Mouse (Mus musculus): ENCODE results near the gene Pdilt. TPM values are rescaled to one million over a fixed set of nuclear protein-coding genes. Genes with fewer than 3 reads are reported as not detected.
A peak's percentile ranks its signal among the peaks of the same experiment; 100 is the strongest.

Pdilt gene
- polyA plus RNA-seq, 1 experiment, result not detected

DNA sequence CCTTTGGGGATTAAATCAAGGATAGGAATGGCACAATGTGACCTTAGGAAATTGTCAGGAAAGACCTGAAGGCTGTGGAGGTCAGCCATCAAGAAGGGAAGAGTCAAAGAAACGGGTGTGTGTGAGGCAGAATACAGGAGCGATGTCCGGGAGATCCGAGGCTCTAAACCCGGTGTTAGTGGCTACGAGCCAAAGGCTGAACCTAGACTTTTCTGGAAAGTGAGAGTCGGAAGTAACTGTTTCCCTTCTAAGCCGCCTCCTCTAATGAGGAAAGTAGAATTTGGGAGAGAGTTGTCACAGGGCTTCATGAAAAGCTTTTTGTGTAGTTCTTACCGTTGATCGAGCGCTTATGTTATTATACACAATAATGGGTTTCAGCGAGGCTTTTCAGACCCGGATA is 3.2 kb upstream of the Pdilt start:
- no peak for TF ChIP-seq CTCF (IDR thresholded peaks at IDR 0.05; ENCODE audit: extremely low read depth, insufficient read depth, insufficient read length, insufficient replicate concordance)
- TF ChIP-seq POLR2A (IDR thresholded peaks at IDR 0.05; ENCODE audit: low read depth, low read length), result no peak
- 89% methylated on average over 13 of the region's 13 CpGs for WGBS
- Histone ChIP-seq H3K27ac (ENCODE audit: insufficient read depth, low read length) (no peak overlapping the region), H3K4me1 (ENCODE audit: control insufficient read depth, insufficient read depth, insufficient read length) (no peaks in the 10 kb centered on the region), H3K4me3 (ENCODE audit: extremely low read depth, insufficient read depth, insufficient read length) (no peak overlapping the region), H3K27me3 (ENCODE audit: control insufficient read depth, insufficient read depth, low read length) (no peaks in the 10 kb centered on the region), H3K36me3 (ENCODE audit: control insufficient read depth, insufficient read depth, low read length) (no peaks in the 10 kb centered on the region)
- DNase-seq (ENCODE audit: low read depth in 1 of 2, low spot score in 2 of 2), result no peak

DNA sequence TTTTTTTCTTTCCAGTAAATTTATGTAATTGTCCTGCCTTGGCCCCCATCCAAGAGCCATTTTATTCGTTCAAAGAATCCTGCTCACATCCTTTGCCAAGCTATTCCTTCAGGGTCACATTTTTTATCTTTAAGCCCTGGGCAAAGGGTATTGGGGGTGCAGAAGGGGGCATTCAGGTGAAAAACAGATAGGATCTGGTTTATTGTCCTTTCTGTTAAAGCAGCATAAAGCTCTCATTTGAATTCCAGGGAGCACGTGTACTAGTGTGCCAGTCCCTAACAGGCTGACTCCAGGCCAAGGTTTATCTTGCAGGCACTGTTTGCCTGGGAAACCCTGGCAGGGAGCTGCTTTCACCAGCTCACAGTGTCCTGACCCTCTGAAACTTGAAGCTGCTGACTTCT is 2.6 kb upstream of the Pdilt start:
- no peak for DNase-seq (ENCODE audit: low read depth in 1 of 2, low spot score in 2 of 2)
- Histone ChIP-seq H3K4me1 (ENCODE audit: control insufficient read depth, insufficient read depth, insufficient read length) (no peaks in the 10 kb centered on the region), H3K36me3 (ENCODE audit: control insufficient read depth, insufficient read depth, low read length) (no peaks in the 10 kb centered on the region), H3K27me3 (ENCODE audit: control insufficient read depth, insufficient read depth, low read length) (no peaks in the 10 kb centered on the region), H3K27ac (ENCODE audit: insufficient read depth, low read length) (no peak overlapping the region), H3K4me3 (ENCODE audit: extremely low read depth, insufficient read depth, insufficient read length) (no peak overlapping the region)
- TF ChIP-seq CTCF (IDR thresholded peaks at IDR 0.05; ENCODE audit: extremely low read depth, insufficient read depth, insufficient read length, insufficient replicate concordance) (no peak), POLR2A (IDR thresholded peaks at IDR 0.05; ENCODE audit: low read depth, low read length) (no peak)
- 71% methylated on average over 2 of the region's 2 CpGs for WGBS

DNA sequence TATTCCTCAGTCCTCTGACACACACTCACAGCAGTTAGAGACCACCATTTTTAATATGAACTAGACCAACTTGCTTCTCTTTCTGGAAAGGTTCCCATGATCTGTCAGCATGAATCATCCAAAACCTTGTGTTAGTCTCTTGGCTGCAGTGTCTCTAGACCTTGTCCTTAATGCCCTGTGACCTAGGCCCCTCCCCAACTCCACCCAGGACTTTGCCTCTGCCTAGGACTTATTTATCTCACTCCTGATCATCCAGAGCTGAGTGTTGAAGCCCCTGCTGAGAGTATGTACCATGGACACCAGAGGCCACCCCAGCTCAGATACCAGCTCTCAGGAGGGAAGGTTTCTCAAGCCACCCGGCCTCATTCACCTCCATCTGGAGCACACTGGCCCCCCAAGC is 904 bp downstream of the Pdilt start:
- H3K36me3 ChIP-seq (ENCODE audit: control insufficient read depth, insufficient read depth, low read length), result no peaks in the 10 kb centered on the region
- H3K27ac ChIP-seq (ENCODE audit: insufficient read depth, low read length), result no peak overlapping the region
- H3K27me3 ChIP-seq (ENCODE audit: control insufficient read depth, insufficient read depth, low read length), result no peaks in the 10 kb centered on the region
- DNase-seq (ENCODE audit: low read depth in 1 of 2, low spot score in 2 of 2), result no peak
- no peak overlapping the region for H3K4me3 ChIP-seq (ENCODE audit: extremely low read depth, insufficient read depth, insufficient read length)
- TF ChIP-seq POLR2A (IDR thresholded peaks at IDR 0.05; ENCODE audit: low read depth, low read length), result no peak
- TF ChIP-seq CTCF (IDR thresholded peaks at IDR 0.05; ENCODE audit: extremely low read depth, insufficient read depth, insufficient read length, insufficient replicate concordance), result no peak
- WGBS, result 80% methylated on average over 1 of the region's 1 CpGs
- no peaks in the 10 kb centered on the region for H3K4me1 ChIP-seq (ENCODE audit: control insufficient read depth, insufficient read depth, insufficient read length)

DNA sequence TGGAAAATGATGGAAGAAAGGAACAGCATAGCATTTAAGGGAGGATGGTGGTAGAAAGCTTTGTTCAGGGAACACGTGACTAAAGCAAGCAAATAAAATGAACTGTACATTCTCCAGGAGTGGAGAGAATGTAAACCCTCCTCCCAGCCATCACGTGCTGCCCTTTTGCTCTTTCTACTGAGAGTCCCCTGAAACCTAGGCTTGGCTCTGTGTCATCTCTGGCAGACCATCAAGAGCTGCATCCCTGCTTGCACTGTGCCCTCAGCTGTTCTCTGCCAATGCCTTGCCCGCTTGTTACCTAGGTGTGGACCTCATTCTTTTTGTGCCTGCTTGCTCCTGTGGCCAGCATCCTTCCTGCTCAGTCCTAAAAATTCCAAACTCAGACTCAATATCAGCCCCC is 1.5 kb downstream of the Pdilt start:
- Histone ChIP-seq H3K4me3 (ENCODE audit: extremely low read depth, insufficient read depth, insufficient read length) (no peak overlapping the region), H3K27ac (ENCODE audit: insufficient read depth, low read length) (no peak overlapping the region), H3K4me1 (ENCODE audit: control insufficient read depth, insufficient read depth, insufficient read length) (no peaks in the 10 kb centered on the region), H3K36me3 (ENCODE audit: control insufficient read depth, insufficient read depth, low read length) (no peaks in the 10 kb centered on the region), H3K27me3 (ENCODE audit: control insufficient read depth, insufficient read depth, low read length) (no peaks in the 10 kb centered on the region)
- TF ChIP-seq POLR2A (IDR thresholded peaks at IDR 0.05; ENCODE audit: low read depth, low read length) (no peak), CTCF (IDR thresholded peaks at IDR 0.05; ENCODE audit: extremely low read depth, insufficient read depth, insufficient read length, insufficient replicate concordance) (no peak)
- no peak for DNase-seq (ENCODE audit: low read depth in 1 of 2, low spot score in 2 of 2)
- WGBS, result 83% methylated on average over 3 of the region's 3 CpGs

DNA sequence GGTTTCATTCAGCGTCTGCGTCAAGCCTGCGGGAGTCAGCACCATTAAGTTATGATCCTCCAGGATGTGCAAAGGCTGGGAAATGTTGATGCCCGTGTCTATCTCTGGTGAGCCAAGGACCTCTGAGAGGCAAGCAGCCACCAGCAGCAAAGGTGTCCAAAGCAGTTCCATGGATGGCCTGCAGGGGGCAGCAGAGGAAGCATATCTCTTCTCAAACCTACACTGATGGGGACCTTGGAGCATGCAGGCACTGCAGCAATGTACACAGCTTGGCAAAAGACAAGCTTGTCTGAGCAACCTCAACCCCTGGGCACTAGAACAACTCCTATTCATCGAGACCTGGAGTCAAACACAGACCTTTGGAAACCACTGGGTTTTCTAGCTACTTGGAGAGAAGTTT is 3.6 kb downstream of the Pdilt start:
- WGBS, result 57% methylated on average over 5 of the region's 5 CpGs
- Histone ChIP-seq H3K4me3 (ENCODE audit: extremely low read depth, insufficient read depth, insufficient read length) (no peak overlapping the region), H3K4me1 (ENCODE audit: control insufficient read depth, insufficient read depth, insufficient read length) (no peaks in the 10 kb centered on the region), H3K27me3 (ENCODE audit: control insufficient read depth, insufficient read depth, low read length) (no peaks in the 10 kb centered on the region), H3K36me3 (ENCODE audit: control insufficient read depth, insufficient read depth, low read length) (no peaks in the 10 kb centered on the region), H3K27ac (ENCODE audit: insufficient read depth, low read length) (no peak overlapping the region)
- DNase-seq (ENCODE audit: low read depth in 1 of 2, low spot score in 2 of 2), result peak in 1 of 2 experiments; percentile 12
- no peak for TF ChIP-seq POLR2A (IDR thresholded peaks at IDR 0.05; ENCODE audit: low read depth, low read length)
- peak; percentile 16; the same call in 1 of the 2 replicates for TF ChIP-seq CTCF (IDR thresholded peaks at IDR 0.05; ENCODE audit: extremely low read depth, insufficient read depth, insufficient read length, insufficient replicate concordance)

DNA sequence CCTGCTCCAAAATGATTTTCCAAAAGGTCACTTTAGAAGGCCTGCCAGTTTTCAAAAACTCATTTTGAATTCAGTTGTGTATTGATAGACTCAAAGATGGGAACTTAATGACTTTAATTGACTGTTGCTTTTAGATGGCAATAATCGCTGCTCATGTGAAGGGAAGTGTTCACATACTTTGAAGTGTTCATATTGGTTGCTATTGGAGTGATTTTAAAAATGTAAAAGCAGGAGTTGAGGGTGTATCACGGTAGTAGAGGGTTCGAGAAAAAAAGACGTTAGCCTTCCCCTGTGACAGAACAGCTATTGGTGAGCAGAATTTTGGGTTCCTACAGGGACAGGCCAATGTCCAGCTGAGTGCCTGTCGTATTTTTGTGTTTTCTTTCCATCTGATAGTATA is 4.1 kb downstream of the Pdilt start, which contains the start of gene Acsm5:
TSS of gene Acsm5 (plus strand) at position 301 of the 400 bp plus-strand sequence.
- 75% methylated on average over 5 of the region's 5 CpGs for WGBS
- H3K4me1 ChIP-seq (ENCODE audit: control insufficient read depth, insufficient read depth, insufficient read length), result no peaks in the 10 kb centered on the region
- no peaks in the 10 kb centered on the region for H3K27me3 ChIP-seq (ENCODE audit: control insufficient read depth, insufficient read depth, low read length)
- H3K4me3 ChIP-seq (ENCODE audit: extremely low read depth, insufficient read depth, insufficient read length), result no peak within 1 kb of the TSS
- H3K36me3 ChIP-seq (ENCODE audit: control insufficient read depth, insufficient read depth, low read length), result no peaks in the 10 kb centered on the region
- no peak for DNase-seq (ENCODE audit: low read depth in 1 of 2, low spot score in 2 of 2)
- TF ChIP-seq CTCF (IDR thresholded peaks at IDR 0.05; ENCODE audit: extremely low read depth, insufficient read depth, insufficient read length, insufficient replicate concordance), result no peak
- no peak for TF ChIP-seq POLR2A (IDR thresholded peaks at IDR 0.05; ENCODE audit: low read depth, low read length)
- H3K27ac ChIP-seq (ENCODE audit: insufficient read depth, low read length), result no peak within 1 kb of the TSS

DNA sequence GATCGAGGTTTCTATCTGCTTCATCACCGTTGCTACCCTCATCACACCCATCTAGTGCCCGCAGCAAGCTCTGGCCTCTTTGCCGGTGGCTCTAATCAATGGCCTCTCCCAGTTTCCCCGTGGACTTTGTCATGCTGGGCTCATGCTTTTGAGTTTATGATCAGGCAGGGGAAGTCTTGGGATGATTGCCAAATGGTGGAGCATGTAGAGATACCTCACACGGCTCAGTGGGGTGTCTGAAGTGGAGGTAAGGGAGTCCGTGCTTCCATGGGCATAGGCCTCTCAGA is 7.1 kb downstream of the Pdilt start:
- Histone ChIP-seq H3K27ac (ENCODE audit: insufficient read depth, low read length) (no peak overlapping the region), H3K4me1 (ENCODE audit: control insufficient read depth, insufficient read depth, insufficient read length) (no peaks in the 10 kb centered on the region), H3K4me3 (ENCODE audit: extremely low read depth, insufficient read depth, insufficient read length) (no peak overlapping the region), H3K36me3 (ENCODE audit: control insufficient read depth, insufficient read depth, low read length) (no peaks in the 10 kb centered on the region), H3K27me3 (ENCODE audit: control insufficient read depth, insufficient read depth, low read length) (no peaks in the 10 kb centered on the region)
- 74% methylated on average over 7 of the region's 7 CpGs for WGBS
- DNase-seq (ENCODE audit: low read depth in 1 of 2, low spot score in 2 of 2), result no peak
- TF ChIP-seq POLR2A (IDR thresholded peaks at IDR 0.05; ENCODE audit: low read depth, low read length) (no peak), CTCF (IDR thresholded peaks at IDR 0.05; ENCODE audit: extremely low read depth, insufficient read depth, insufficient read length, insufficient replicate concordance) (no peak)

Measured in spleen, adult 2 months (tissue).